Mouse (Mus musculus): Measurements from ENCODE around the gene Acin1.

Acin1 gene

DNA sequence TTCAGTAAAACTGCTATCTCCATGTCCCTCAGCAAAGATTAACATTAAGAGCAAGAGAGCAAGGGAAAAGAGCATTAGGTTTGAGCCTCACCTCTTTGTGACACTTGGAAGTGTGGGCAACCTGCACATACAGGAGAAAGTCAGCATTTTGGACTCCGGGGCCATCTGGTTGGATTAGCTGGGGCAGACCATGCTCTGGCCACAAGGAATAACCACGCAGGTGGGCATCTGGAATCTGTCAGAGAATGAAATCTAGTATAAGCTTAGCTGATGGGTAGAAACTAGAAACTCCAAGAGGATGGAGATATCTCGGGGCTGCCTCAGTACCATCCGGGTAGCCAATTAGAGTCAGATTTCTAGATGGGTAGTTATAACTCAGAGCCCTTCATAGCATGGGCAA, 10.0 kb upstream of the Acin1 start:
- no peak for DNase-seq

DNA sequence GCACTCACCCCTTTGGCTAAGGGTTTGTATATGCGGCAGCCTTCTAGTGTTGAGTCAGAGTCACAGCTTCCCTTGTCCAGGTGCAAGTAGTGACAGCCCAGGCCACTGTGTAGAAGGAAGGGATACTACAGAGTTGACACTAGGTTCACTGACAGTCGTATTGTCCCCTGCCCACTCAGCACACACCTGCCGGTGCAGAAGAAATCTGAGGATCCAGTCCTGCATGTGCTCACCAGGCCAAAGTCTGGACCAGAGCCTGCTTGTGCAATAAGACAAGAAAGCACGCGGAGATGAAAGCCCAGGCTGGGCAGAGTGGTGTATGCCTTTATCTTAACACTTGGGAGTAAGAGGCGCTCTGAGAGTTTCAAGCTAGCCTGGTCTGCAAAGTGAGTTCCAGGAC, 8.3 kb upstream of the Acin1 start:
- DNase-seq, result no peak

DNA sequence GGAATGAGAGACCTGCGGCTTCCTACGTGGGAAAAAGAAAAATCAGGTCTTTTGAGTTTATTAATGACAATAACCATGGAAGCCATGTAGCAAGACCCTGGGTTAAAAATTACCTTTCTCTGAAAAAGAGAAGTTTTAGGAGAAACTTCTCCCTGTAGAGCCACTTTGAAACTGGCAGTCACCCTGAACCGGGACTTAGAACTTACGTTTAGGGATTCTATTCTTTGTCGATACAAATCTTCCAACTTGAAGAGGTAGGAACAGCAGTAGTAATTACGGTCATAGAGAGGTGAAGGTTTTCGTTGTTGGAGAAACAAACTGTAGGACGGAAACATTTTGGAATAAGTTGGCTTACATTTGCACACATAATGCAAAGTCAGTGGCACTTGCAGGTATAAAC, 520 bp upstream of the Acin1 start:
- DNase-seq, result no peak

DNA sequence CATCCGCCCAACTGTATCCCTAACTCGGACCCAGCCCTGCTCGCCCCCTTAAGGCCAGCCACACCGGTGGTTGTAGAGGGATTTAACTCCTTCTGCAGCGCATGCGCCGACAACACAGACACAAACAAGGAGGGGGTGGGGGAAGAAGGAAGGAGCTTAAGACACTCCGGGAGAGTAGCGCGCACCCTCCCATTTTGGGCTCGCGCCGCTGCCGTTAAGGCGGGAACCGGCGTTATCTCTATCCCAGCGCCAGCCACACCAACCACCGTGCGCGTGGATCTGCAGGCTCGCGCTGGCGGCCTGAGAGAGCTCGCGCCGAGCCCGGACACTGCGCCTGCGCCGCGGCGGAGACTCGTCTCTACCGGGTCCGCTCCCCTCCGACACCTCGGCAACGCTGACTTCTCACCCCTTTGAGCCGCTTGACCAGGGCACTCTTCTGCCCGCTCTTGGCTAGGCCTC, 639 bp downstream of the Acin1 start, which contains the start of gene 1700123O20Rik:
TSS of gene 1700123O20Rik (plus strand) at position 154 of the 459 bp plus-strand sequence.
- DNase-seq, result peak; percentile 84

DNA sequence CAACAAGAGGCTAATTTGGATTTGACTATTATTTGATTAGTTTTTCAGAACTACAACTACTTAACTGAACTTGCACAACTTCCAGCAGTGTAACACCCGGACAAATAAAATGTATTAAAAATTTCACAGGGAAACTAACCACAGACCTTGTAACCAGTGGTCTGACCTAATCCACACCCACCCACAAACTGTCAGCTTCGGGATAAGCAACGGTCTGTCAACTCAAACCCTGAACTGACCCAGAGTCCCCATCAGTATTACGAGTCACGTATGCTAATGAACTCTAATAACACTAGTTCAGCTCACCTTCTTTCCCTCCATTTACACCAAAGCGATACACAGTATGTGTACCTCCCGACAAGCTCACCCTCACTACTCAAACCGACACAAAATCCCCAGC, 1.3 kb downstream of the Acin1 start:
- no peak for DNase-seq

DNA sequence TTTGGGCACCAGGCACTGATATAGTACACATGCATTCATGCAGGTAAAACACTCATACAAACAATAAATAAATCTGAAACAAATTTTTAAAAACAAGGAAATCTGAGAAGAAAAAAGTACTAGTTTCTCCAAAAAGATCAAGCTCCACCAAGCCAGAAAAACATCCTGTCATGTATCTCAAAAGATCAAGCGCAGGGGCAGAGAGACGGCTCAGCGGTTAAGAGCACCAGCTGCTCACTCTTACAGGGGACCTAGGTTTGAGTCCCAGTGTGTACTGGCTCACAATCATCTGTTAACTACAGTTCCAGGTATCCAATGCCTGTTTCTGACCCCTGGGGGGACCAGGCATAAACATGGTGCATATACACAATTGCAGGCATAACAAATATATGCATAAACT, 4.3 kb downstream of the Acin1 start:
- DNase-seq, result peak; percentile 28

DNA sequence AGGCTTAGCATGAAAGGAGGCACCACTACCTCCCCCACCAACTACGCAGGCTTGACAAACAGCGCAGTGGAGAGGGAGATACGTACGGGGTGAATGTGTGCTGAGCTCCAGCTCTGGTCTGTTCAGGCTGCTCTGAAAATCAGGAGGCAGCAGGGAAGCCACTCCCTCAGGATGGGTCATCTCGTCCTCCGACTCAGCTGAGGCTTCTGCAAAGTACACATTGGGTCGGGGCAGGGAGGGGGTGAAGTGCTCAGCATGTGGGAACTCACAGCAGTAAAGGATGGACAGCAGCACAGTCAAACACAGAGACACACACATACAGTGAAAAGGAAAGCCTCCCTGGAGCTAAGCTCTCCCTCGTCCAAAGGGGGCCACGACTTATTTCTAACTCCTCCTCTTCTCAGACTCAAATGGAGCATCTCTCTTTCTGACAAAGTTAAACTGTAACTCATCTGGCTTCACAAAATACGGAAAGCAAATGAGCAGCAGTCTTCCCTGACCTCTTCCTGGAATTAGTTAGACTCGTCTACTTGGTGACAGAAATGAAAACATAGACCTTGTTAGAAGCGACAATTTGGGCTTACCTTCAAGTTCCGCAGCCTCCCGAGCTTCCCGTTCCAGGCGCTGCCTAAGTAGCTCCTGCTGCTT, 8.0 kb downstream of the Acin1 start:
- no peak for DNase-seq

DNA sequence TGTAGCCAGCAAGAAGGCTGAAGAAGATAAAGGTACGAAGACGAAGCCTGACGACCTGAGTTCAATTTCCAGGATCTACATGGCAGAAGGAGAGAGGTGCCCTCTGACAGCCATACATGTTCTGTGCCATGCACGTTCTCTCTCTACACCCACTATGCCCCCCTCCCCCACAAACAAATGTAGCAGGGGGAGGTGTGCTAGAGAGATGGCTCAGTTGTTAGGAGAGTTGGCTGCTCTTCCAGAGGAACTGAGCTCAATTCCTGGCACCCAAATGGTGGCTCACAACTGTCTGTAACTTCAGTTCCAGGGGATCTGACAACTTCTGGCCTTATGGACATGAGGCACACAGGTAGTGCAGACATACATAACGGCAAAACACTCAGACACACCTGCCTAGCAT, 10.4 kb downstream of the Acin1 start:
- no peak for DNase-seq

DNA sequence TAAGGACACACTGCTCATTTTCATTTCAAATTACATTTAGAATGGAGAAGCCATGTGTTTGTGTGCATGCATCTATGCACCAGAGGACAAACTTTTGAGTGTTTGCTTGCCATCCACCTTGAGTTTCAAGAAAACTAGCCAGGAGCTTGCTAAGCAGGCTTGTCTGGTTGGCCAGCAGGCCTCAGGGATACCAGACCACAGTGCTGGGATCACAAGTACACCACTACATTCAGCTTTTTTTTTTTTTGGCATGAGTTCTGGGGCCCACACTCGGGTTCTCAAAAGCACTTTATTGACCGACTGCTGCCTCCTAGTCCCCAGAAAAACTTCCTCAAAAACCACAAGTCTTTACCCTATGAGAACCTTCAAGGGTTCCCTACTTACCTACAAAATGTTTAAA, 12.4 kb downstream of the Acin1 start:
- DNase-seq, result no peak

DNA sequence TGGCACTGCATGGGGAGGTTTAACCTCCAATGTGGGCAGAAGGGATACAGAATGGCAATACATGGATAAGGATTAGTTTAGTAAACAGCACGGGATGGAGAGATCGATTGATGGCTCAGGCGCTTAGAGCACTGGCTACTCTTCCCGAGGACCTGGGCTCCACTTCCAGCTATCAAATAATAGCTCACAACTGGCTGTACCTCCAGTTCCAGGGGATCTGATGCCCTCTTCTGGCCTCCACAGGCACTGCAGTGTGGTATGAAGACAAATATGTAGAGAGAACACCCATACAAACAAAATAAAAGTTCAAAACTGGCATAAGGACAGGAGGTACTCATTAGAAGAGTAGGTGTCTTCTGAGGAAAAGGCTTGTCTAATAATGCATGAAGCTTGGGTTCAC, 17.4 kb downstream of the Acin1 start:
- DNase-seq, result peak; percentile 70

DNA sequence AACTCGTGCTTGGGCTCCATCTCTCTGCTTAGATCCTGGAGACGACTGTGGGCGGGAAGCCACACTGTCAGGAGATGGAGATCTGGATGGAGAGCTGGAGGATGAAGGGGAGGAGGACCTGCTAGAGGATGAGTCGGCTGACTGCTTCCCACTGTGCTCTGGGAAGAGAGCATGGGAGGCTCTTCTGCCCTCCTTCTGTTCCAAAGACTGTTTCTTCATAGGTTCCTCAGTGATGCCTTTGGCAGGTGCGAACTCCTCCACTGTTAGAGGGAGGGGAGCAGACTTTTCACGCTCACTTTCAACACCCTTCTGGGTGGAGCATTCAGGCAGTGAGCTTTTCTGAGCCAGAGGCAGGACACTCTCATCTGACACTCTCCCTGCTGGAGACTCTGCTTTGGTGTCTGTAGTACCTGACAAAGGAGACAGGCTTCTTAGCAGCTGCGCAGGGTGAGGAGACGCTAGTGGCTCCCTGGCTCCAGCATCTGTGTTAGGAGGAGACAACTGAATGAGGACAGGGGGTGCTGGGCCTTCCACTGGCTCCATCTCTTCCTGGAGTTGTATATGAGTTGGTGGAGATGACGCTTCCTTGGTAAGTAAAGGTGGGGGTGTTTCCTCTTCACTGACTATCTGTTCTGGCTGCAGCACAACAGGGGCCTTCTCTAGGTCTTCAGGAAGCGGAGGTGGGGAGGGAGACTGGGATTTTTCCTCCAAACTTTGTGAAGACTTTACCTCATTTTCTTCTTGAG, 22.1 kb downstream of the Acin1 start:
- no peak for DNase-seq

DNA sequence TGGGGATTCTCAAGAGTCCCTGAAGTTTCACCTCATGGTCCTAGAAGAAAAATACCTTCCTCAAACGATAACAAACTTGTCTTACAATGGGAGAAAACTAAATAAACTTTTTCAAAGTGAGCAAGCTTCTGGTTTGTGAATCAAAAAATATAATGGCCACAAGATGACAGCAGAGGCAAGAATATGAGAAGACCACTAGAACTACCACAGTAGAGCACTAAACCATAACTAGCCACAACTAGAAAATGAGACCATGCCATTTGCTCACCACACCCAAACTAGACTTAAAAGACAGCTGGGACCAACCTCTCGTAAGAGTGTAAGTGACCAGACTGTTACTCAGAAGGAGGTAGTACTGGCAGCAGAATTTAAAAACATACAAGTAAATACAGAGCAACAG, 26.7 kb downstream of the Acin1 start:
- no peak for DNase-seq

DNA sequence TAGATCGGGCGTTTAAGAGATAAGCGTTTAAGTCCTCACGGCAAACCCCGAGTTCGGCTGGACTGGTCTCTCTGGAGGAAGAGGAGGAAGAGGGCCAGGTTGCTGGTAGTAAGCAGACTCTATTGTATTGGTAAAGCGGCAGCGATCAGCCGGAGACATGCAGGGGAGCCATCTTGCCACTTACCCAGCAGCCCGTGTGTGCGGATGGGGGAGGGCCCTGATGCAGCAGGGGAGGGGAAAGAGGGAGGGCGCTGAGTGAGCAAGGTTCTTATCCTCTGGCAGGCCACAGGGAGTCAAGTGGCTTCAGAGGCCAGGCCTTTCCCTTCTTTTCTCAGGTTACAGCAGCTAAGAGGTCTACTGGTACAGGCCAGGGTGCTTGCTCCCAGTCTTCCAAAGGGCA, 33.2 kb downstream of the Acin1 start:
- DNase-seq, result peak; percentile 89

DNA sequence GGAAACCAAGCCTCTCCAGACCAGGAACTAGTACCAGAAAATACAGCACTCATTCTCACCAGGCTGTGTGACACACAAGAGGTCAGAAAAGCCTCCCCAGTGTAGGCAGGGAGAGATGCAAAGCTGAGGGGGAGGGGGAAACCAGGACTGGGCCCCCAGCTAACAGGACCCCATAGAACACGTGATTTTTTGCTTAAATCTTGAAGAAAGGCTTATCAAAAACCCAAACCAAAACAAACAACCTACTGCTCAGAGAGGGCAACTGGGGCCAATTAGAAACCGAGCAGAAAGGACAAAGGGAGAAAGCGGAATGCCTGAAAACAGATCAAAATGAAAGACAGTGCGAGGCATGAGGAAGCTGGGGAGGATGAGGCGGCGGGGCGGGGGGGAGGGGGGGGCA, 33.9 kb downstream of the Acin1 start:
- DNase-seq, result no peak

DNA sequence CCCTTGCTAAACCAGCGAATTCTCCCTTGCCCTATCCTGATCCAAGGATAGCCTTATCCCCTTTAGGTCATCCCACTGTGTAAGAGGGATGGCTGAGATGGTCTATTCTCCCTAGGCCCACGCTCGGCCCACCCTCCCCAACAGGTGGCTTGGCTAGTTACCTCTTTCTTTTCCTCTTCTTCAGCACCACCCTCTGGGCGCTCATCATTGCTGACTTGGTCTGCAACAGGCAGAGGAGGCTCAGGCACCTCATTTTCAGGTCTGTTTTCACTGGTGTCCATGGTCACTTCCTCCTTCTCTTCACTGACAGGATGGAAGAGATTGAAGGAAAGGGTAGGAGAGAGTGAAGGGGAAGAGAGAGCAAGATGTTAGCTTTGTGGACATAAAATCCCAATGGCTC, 35.2 kb downstream of the Acin1 start:
- no peak for DNase-seq

DNA sequence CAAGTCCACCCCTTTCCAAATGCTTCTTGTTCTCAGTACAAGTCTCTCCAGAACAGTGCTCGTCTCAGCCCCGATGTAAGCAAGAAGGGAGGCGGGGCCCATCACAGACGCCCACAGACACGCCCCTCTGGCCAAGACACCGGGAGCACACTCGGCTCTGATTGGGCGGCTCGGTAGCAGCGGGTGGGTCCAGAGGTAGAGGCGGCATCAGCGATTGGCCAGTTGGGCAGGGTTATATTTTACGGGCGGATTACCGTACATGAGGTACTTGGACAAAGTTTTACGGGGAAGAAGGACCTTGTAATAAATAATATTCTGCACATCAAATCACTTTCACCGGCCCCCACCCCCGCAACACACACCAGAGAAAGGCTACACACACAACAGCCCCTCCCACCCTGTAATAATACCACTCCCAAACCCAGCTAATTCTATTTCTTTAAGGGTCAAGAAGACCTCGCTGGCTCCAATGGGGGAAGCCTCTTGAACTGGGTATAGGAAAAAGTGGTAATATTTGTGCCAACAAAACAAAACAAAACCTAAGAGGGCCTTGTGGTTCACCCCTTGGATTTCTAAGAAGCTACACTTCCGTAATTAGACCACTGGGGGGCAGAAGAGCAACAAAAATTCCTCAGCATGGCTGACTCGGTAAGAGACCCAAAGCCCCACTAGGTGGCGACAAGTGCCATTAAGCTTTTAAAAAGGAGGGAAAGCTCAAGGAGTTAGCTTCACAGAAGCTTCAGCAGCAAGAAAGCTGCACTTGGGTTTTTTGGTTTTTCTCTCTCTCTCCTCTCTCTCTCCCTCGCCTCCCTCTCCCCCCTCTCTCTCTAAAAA, 35.9 kb downstream of the Acin1 start:
- DNase-seq, result peak; percentile 90

DNA sequence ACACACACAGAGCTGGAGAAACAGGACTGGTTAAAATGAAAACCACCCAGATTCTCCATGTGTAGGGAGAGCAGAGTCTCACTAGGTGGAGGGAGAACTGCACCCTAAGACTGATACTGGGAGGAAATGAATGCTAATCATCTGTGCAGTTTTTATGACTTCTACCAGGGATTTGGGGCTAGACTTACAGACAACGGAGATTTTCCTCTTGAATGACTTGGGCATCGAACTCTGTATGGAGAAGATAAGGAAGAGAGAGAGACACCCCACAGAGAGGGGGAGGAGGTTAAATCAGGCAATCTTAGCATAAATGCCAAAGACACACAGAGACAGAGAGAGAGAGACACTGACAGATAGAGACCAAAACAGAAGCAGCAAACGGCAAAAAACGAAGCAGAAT, 38.8 kb downstream of the Acin1 start:
- DNase-seq, result no peak

DNA sequence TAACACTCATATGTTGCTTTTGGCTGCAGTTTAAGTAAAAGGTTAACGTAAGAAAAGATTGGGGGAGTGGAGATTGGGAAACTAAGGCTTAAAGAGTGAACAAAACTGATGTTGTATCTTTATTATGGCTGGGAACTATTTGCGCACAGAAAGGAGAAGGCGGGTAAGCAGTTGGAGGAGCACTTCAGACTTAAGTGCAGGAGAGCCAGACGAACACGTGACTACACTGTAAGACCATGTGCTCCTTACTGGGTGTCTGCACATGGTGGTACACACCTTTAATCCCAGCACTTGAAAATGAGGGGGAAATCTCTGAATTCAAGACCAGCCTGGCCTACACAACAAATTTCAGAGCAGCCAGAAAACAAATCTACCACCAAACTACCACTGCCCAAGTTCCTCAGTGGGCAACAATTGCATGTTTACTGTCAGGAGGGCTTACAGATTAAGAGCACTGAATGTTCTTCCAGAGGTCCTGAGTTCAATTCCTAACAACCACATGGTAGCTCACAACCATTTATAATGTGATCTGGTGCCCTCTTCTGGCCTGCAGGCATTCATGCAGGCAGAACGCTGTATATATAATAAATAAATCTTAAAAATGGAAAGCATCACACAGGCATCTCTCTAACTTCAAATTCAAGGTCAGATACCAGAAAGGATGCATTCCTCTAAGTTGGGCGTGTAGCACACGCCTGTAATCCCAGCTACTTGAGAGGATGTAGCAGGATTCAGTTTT, 39.7 kb downstream of the Acin1 start:
- no peak for DNase-seq

DNA sequence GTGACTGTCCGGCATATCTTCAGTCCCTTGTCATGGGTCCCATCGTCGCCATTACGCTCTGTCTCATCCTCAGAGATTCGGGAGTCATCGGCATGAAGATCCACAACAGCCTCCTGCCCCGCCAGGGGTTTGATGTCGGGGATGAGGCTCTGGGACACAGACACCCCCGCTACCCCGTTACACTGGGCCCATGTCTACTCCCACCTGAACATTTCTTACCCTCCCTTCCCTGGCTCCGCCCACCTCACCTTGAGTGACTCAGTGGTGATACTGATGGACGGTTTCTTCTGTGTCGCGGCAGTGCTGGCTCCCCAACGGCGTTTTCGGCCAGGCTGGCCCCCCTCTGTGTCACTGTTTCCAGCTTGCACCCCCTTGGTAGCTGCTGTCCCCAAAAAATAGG, 40.3 kb downstream of the Acin1 start:
- no peak for DNase-seq

DNA sequence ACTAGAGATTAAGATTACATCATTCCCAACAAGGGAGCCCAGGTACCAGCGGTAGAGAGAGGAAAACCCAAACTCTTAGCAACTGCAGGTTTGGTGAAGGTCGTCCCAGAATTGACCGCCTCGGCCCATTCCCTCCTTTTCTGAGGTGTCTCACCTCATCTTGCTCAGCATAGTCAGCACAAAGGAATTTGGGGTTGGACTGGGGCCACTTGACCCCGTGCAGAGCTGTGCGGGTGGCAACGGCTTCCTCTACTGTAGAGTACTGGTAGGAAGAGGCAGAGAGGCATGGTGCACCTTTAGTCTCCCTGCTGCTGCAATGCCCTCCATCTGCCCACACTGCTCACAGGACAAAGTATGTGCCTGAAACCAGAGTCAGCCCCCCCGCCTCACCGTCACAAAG, 42.4 kb downstream of the Acin1 start:
- no peak for DNase-seq

DNA sequence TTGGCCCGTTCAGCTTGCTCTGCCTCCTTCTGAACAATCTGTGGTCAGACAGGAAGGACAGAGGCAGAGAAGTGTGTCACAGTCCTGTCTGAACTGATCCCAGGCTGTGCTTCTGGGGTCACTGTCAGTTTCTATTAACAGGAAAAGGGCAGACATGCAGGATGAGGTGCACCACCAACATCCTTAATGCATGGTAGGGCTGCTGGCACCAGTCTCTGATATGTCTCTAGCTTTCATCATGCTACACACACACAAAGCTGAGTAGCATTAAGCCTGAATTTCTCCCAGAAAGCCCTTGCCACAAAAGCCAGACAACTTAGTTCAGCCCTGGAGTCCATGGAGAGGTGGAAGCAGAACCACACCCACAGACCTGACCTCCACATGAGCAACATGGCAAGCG, 43.7 kb downstream of the Acin1 start:
- DNase-seq, result no peak

DNA sequence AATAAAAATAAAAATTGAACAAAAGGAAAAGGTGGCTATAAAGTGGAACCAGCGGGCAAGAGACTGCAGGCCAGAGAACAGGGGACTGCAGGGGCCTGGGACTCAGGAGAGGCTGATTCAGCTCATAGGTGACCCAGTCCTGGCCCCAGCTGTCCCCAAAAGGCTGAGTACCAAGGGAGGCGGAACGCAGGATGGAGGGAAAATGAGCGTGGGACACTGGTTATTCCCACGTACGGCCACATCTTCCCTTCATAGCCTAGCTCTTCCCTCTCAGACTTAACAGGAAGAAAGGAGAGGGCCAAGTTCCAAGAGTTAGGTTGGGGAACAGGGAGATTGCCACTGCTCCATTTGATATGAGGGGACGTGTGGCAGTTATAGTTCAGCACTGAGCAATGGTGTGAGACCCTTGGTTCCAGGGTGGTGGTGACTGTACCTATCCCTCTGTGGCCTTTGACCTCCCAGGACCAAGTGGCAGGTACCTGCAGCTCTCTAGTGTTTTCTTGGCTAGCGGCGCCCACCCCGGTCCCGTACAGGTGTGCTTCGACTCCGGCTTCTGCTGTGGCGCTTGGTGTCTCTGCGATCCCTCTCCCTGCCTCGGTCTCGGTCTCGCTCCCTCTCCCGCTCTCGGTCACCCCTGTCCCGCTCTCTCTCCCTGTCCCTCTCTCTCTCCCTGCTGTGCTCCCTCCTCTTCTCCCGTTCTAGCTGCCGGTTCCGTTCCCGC, 44.3 kb downstream of the Acin1 start:
- no peak for DNase-seq
